Mouse (Mus musculus): Measurements from ENCODE around the gene Tlr9. TPM values are rescaled to one million over a fixed set of nuclear protein-coding genes. Genes with fewer than 3 reads are reported as not detected.
A peak's percentile ranks its signal among the peaks of the same experiment; 100 is the strongest.

Gene Tlr9
- total RNA-seq, 1 experiment from 2014 or later, result 14.8 TPM

DNA sequence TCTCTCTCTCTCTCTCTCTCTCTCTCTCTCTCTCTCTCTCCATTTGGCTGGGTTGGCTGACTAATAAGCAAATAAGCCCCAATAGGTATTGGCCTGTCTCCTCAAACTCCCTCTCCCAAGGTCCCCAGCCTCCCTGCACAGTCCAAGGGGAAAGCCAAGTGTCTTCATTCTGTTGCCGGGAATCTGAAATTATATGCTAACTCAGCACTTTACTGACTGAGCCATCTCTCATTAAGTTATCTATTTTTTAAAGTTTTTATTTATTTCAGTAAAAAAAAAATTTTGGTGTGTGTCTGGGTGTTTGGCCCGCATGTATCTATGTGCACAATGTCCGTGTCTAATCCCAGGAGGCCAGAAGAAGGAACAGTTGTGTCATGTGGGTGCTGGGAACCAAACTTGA lies 20.5 kb upstream of the Tlr9 start:
- no peak for ATAC-seq (ENCODE audit: extremely low read depth, insufficient number of reproducible peaks, low FRiP score, poor library complexity, severe bottlenecking)

DNA sequence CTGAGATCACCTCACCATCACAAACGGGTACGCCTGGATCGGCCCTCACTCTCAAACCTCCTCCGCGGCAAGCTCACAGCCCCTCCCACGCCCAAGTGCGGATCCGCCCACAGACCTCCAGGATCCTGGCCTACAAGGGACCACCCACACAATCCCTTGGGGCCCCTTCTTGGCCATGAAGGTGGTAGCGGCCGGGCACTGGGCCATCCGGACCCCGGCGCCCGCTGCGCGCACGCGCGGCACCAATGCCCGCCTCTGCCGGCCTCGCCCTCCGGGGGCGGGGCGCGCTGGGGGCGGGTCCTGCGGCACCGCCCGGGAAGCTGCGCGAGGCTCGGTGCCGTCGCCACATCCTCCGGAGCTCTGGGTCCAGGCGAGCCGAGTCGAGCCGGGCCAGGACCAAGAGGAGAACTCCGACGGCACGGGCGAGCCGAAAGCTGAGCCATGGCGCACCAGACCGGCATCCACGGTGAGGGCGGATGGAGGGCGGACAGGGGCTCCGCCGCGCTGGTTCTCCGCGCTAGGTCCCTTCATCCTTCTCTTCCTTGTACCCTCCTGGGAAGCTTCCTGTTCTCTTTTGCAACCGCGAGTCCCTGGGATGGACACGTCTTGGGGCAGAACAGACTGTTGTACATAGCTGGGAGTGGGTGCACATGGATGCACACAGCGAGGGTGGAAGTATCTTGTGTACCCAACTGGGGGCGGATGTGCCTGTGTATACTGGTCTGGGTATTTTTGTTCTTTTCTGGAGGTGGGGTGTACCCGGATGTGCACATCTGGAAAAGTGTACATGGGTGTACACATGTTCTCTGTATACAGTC lies 19.4 kb upstream of the Tlr9 start, which contains the start of gene Twf2:
TSS of gene Twf2 (plus strand) at position 290 of the 818 bp plus-strand sequence.
- ATAC-seq (ENCODE audit: extremely low read depth, insufficient number of reproducible peaks, low FRiP score, poor library complexity, severe bottlenecking), result peak; percentile 49

DNA sequence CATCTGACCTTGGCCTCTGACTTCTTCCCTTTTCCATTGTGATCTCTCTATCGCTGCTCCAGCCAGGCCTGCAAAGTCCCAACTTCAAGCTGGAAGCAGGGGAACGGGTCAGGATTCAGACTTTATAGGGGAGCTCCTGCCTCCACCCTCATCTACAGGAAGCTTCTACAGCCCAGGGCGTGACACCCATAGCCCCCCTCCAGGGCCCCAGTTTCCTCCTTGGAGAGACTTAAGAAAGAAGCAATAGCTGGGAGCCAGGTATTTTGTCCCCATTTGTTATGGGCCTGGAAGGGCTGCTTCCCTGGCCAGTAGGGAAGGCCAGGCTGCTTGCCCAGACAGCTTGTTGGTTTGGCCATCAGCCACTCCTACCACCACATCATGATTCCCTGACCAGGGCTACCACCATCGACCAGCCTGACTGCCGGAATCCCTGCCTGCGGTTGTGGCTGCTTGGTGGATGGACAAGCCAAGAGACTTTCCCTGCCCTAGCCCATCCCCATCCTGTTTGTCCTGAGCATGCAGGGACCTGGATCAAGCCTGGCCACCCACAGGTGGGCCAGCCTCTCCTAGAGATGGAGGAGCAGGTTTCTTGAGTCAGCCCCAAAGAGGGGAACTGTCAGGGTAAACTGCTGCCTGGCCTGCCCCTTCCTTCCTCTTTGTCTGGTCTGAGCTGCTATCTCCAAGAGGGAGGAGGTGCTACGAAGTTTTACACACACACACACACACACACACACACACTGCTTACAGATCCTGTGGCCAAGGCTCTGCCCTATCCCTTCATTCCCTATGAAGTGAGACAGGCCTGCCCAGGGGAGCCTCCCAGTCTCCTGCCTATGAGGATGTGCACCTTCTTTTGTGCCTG lies 18.2 kb upstream of the Tlr9 start:
- ATAC-seq (ENCODE audit: extremely low read depth, insufficient number of reproducible peaks, low FRiP score, poor library complexity, severe bottlenecking), result peak; percentile 42

DNA sequence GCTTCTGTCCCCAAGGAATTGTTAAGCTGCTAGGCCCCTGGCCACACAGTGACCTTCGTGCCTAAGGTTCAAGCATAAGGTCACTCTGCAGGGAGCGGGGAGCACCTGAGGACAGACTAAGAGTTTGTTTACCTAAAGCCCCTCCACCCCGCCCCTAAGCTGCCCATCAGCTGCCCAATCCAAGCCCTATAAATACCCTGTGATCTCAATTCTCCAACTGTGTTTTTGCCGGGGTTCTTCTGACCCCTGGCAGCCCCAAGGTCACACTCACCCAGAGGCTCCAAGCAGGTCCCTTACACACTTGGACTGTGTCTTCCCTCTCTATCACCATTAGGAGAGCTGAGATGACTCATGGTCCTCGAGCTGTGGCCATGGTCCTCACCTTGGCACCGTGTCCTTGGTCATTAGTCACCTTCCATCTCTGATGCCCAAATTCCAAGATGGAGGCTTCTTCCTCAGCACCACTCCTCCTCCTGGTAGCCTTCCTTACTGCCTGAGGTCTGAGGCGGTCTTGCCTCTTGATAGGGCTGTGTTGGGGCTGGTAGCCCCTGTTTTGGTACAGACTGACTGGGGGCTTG lies 16.6 kb upstream of the Tlr9 start:
- no peak for ATAC-seq (ENCODE audit: extremely low read depth, insufficient number of reproducible peaks, low FRiP score, poor library complexity, severe bottlenecking)

DNA sequence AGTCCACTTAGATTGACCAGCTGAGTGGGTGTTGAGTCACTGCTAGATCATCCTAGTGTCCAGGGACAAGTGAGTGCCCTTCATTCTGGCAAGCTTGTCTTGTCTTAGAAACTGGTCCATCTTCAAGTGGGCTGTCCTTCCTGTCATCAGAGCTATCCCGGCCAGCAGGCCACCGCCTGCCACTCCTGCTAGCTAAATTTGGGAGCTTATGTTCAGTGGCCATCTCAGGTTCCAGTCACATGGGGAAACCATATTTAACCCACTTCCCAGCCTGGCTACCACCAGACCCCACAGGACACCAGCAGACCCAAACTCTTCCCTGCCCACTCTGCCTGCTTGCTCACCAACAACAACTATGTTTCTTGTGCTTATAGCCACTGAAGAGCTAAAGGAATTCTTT lies 15.9 kb upstream of the Tlr9 start:
- no peak for ATAC-seq (ENCODE audit: extremely low read depth, insufficient number of reproducible peaks, low FRiP score, poor library complexity, severe bottlenecking)

DNA sequence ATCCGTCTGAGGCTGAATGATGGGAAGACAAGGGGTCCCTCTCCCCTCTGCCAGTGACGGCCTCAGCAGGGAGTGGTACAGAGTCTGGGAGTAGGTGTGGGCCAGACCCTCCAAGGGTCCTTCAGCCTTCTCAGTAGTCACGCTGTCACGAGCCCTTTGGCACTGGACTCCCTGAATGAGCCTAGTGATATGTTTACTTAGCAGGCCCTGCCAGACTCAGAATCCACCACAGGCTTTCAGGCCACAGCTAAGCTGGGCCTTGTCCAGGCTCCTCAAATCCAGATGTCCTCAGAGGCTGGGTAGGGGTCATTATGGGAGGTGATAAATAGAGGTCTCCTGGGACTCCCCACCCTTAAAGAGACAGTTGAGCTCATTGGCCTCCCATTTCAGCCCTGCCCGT lies 14.2 kb upstream of the Tlr9 start:
- no peak for ATAC-seq (ENCODE audit: extremely low read depth, insufficient number of reproducible peaks, low FRiP score, poor library complexity, severe bottlenecking)

DNA sequence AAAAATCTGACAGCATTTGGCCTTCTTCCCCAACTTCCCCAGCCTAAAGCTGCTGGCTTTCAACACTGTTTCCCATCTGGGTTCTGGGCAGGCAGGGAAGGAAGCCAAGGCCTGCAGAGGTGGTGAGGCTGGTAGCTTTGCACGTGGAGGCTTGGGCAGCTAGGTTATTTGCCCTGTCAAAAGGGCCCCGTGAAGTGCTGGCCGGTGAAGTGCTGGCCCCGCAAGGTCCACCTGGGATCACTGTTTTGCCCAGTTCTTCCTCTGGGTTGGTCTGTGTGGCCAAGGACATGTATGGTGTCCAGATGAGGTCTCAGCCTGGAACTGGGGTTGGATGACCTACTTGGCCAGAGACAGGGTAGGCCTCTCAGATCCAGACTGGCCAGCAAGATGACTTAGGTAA lies 12.4 kb upstream of the Tlr9 start:
- no peak for ATAC-seq (ENCODE audit: extremely low read depth, insufficient number of reproducible peaks, low FRiP score, poor library complexity, severe bottlenecking)

DNA sequence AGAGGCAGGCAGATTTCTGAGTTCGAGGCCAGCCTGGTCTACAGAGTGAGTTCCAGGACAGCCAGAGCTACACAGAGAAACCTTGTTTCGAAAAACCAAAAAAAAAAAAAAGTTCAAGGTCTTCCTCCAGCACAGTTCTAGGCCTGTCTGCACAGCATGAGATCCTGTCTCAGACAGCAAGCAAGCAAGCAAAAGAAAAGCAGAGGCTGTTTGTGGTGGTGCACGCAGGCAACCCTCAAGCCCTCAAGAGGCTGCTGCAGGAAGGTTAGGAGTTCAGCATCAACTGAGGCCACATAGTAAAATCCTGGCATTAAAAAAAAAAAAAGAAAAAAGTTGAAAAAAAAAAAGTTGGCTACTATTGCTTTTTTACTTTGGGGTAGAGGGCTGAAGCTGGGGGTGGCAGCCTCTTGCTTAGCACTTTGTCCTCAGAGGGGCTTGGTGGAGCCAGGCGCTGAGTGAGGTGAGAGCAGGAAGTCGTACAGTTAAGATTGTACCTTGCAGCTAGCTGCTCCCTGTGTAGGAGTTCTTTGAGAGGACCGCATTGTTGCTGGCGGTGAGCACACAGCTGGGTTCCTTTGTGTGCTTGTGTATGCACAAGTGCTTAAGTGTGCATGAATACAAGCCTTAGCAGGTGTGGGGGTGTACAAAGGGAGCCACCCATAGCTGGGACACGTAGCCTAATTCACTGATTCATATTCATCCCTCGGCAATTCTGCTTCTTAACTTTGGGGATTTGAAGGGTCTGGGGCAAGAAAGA lies 11.4 kb upstream of the Tlr9 start:
- ATAC-seq (ENCODE audit: extremely low read depth, insufficient number of reproducible peaks, low FRiP score, poor library complexity, severe bottlenecking), result no peak

DNA sequence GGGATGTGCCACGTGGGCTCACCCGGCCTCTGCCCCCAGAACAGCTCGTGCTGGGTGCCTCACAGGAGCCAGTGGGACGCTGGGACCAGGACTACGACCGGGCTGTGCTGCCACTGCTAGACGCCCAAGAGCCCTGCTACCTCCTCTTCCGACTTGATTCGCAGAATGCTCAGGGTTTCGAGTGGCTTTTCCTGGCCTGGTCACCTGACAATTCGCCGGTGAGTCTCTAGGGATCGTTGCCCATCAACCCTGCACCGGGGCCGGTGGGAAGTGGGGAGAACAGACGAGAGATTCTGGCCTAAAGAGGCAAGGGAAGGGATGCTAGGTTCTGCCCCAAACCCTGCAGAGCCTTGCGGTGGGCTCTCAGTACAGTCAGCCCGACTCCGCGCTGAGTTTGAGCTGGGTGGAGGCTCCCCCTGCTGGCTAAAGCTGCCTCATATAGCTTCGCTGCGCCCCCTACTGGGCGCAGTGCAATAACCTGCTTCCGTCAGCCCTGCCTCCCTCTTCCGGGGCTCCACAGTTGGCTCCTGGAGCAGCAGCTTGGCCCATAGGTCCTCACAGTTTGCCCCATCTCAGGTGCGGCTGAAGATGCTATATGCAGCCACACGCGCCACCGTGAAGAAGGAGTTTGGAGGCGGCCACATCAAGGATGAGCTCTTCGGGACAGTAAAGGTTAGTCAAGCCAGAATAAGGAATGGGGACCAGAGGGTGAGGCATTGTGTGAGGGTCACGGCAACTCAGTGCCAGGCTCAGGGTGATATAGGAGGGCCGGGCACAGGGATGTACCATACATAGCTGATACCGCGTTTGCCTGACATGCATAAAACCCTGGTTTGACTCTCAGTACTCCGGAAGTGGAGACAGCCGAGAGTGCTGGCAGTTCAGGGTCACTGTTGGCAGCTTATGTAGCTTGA lies 10.5 kb upstream of the Tlr9 start:
- peak; percentile 87 for ATAC-seq (ENCODE audit: extremely low read depth, insufficient number of reproducible peaks, low FRiP score, poor library complexity, severe bottlenecking)

DNA sequence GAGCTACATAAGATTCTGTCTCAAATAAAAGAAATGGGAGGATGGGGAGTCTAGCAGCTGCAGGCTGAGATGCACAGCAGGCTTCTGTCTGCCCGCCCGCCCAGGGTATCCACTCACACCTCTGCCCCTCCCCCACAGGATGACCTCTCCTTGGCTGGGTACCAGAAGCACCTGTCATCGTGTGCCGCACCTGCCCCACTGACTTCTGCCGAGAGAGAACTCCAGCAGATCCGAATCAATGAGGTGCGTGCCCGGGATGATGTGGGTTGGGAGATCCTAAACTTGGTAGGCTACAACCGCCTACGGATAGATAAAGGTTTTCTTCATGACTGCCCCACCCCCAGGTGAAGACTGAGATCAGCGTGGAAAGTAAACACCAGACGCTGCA lies 9.8 kb upstream of the Tlr9 start:
- ATAC-seq (ENCODE audit: extremely low read depth, insufficient number of reproducible peaks, low FRiP score, poor library complexity, severe bottlenecking), result no peak

DNA sequence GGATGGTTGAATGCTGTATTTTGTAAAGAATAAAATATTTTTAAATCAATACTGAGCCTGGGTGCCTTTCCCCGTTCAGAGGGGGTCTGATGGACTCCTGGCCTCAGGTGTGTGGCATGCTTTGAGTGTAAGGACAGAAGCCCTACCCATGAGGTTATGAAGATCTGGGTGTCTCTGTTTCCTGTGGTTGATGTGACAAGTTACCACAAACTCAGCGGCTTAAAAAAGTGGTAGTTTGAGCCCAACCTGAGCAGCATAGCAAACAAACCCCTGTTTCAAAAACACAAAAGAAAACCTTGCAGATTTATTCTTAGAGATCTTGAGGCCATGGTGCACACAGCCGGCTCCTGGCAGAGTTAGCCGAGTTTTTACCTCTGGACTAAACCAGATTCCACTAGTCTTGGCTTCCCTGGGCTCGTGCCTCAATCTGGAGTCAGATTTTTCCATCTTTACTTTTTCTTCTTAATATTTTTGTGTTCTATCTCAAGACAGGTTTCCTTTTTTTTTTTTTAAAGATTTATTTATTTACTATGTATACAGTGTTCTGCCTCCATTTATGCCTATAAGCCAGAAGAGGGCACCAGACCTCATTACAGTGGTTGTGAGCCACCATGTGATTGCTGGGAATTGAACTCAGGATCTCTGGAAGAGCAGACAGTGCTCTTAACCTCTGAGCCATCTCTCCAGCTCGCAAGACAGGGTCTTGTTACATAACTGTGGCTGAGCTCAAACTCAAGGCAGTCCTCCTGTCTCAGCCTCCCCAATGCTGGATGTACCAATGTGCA lies 6.9 kb upstream of the Tlr9 start:
- no peak for ATAC-seq (ENCODE audit: extremely low read depth, insufficient number of reproducible peaks, low FRiP score, poor library complexity, severe bottlenecking)

DNA sequence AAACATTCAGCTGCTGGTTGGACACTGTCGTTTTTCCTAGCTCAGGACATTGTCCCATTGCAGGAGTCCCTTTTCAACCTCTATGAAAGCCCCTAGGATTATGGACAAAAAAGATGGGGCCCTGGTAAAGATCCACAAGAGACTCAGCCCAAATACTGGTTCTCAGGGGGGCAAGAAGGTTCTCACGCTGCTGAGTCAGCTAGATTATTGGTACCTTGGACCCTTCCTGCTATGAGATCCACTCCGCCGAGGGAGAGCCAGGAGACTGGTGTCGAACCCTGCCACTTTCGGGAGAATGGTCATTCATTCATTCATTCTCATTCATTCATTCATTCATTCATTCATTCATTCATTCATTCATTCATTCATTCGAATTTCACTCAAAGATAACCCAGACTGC lies 5.4 kb upstream of the Tlr9 start:
- no peak for ATAC-seq (ENCODE audit: extremely low read depth, insufficient number of reproducible peaks, low FRiP score, poor library complexity, severe bottlenecking)

DNA sequence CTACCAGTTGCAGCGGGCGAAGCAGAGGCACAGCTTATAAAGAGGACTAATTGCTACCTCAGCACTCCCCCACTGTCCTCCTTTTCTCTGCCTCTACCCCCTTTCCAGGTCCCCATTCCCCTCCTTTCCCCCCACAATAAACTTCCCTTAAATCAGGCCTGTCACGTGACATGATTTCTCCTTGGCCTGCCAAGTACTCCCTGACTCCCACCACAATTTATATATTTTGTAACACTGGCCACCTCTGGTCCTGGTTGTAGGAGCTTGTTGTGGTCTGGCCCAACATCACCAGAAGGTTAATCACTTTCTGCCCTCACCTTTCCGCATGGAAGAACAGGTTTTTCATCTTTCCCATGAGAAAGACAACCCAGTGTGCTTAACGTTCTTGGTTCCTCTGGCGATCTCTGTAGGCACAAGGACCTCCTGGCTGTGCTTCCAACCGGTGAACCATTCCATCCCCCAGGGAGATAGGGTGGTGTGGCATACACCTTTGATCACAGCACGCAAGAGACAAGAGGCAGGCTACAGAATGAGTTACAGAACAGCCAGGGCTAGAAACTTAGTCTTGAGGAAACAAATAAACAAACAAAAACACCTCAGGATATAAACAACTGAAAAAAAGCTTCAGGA lies 1.4 kb upstream of the Tlr9 start:
- no peak for ATAC-seq (ENCODE audit: extremely low read depth, insufficient number of reproducible peaks, low FRiP score, poor library complexity, severe bottlenecking)

DNA sequence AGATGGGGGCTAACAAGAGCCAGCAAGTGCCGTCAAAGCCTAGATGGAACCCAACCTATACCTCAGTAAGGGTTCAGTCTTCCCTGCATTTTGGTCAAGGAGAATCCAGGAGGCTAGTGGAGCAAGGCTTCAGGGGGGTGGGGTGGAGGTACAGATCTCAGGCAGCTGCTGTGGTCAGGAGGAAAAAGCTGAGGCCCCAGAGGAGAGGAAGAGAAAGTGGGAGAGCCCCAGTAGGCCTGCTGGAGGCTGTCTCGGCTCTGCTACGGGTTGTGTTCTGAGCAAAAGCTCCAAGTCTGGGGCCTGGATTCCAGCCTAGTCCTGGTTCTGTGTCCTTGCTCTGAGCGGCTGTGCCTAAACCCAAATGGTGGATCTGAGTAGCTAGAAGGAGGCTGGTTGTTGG lies 596 bp downstream of the Tlr9 start:
- no peak for ATAC-seq (ENCODE audit: extremely low read depth, insufficient number of reproducible peaks, low FRiP score, poor library complexity, severe bottlenecking)

DNA sequence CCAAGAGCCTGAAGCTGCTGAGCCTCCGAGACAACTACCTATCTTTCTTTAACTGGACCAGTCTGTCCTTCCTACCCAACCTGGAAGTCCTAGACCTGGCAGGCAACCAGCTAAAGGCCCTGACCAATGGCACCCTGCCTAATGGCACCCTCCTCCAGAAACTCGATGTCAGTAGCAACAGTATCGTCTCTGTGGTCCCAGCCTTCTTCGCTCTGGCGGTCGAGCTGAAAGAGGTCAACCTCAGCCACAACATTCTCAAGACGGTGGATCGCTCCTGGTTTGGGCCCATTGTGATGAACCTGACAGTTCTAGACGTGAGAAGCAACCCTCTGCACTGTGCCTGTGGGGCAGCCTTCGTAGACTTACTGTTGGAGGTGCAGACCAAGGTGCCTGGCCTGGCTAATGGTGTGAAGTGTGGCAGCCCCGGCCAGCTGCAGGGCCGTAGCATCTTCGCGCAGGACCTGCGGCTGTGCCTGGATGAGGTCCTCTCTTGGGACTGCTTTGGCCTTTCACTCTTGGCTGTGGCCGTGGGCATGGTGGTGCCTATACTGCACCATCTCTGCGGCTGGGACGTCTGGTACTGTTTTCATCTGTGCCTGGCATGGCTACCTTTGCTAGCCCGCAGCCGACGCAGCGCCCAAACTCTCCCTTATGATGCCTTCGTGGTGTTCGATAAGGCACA lies 3.2 kb downstream of the Tlr9 start:
- ATAC-seq (ENCODE audit: extremely low read depth, insufficient number of reproducible peaks, low FRiP score, poor library complexity, severe bottlenecking), result no peak

DNA sequence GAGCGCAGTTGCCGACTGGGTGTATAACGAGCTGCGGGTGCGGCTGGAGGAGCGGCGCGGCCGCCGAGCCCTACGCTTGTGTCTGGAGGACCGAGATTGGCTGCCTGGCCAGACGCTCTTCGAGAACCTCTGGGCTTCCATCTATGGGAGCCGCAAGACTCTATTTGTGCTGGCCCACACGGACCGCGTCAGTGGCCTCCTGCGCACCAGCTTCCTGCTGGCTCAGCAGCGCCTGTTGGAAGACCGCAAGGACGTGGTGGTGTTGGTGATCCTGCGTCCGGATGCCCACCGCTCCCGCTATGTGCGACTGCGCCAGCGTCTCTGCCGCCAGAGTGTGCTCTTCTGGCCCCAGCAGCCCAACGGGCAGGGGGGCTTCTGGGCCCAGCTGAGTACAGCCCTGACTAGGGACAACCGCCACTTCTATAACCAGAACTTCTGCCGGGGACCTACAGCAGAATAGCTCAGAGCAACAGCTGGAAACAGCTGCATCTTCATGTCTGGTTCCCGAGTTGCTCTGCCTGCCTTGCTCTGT lies 3.8 kb downstream of the Tlr9 start:
- no peak for ATAC-seq (ENCODE audit: extremely low read depth, insufficient number of reproducible peaks, low FRiP score, poor library complexity, severe bottlenecking)
